Mouse (Mus musculus): ENCODE measurements at regions not wholly inside any gene's neighbourhood (a gene's known extent, or its start where the extent isn't known, plus 50 kb on each side); places are given as distances from the start of the nearest gene placed in this dataset.
"Not testable (repeated sequence)": the region's sequence is repeated elsewhere in the genome, so short reads cannot be mapped to it uniquely, and the experiment has no call there.

GRCm38 (mm10) chr11:40159161-40159560 lies 535.8 kb downstream of the Mat2b start:
- not testable (repeated sequence) for H3K9me3 ChIP-seq (ENCODE audit: control insufficient read depth, low read length); H3K27ac ChIP-seq (replicated peaks; ENCODE audit: low read depth, low read length); H3K36me3 ChIP-seq (ENCODE audit: control insufficient read depth, insufficient read depth, low read length); H3K27me3 ChIP-seq (ENCODE audit: control insufficient read depth, insufficient read depth, low read length); DNase-seq; H3K9ac ChIP-seq (replicated peaks; ENCODE audit: low read length); H3K4me3 ChIP-seq (replicated peaks; ENCODE audit: low read depth, low read length); H3K4me1 ChIP-seq (ENCODE audit: control insufficient read depth, insufficient read depth, low read length); H3K4me2 ChIP-seq (ENCODE audit: low read length); ATAC-seq (ENCODE audit: low FRiP score, low TSS enrichment)
- 94% methylated on average over 1 of the region's 1 CpGs for WGBS

- WGBS = 15% methylated on average over 4 of the region's 4 CpGs
- Histone ChIP-seq H3K27ac (replicated peaks; ENCODE audit: low read depth, low read length) (peak overlapping the region; percentile 65; the same call in 1 of the 2 replicates), H3K27me3 (ENCODE audit: control insufficient read depth, insufficient read depth, low read length) (no peaks in the 10 kb centered on the region), H3K4me1 (ENCODE audit: control insufficient read depth, insufficient read depth, low read length) (no peaks in the 10 kb centered on the region), H3K9me3 (ENCODE audit: control insufficient read depth, low read length) (no peaks in the 10 kb centered on the region), H3K4me3 (replicated peaks; ENCODE audit: low read depth, low read length) (no peak overlapping the region), H3K9ac (replicated peaks; ENCODE audit: low read length) (no peak overlapping the region), H3K36me3 (ENCODE audit: control insufficient read depth, insufficient read depth, low read length) (no peaks in the 10 kb centered on the region), H3K4me2 (ENCODE audit: low read length) (no peak overlapping the region)
- DNase-seq (peak; percentile 93), ATAC-seq (ENCODE audit: low FRiP score, low TSS enrichment) (no peak)
Measured at GRCm38 (mm10) chr11:40149312-40149711, 545.7 kb downstream of the Mat2b start.

GRCm38 (mm10) chr11:40137803-40138202 lies 557.2 kb downstream of the Mat2b start:
- H3K4me1 ChIP-seq (ENCODE audit: control insufficient read depth, insufficient read depth, low read length) = no peaks in the 10 kb centered on the region
- DNase-seq (no peak), ATAC-seq (ENCODE audit: low FRiP score, low TSS enrichment) (no peak)
- no peak overlapping the region for H3K9ac ChIP-seq (replicated peaks; ENCODE audit: low read length)
- no peaks in the 10 kb centered on the region for H3K9me3 ChIP-seq (ENCODE audit: control insufficient read depth, low read length)
- H3K36me3 ChIP-seq (ENCODE audit: control insufficient read depth, insufficient read depth, low read length) = no peaks in the 10 kb centered on the region
- no peaks in the 10 kb centered on the region for H3K27me3 ChIP-seq (ENCODE audit: control insufficient read depth, insufficient read depth, low read length)
- 77% methylated on average over 7 of the region's 7 CpGs for WGBS
- H3K27ac ChIP-seq (replicated peaks; ENCODE audit: low read depth, low read length) = no peak overlapping the region
- no peak overlapping the region for H3K4me2 ChIP-seq (ENCODE audit: low read length)
- H3K4me3 ChIP-seq (replicated peaks; ENCODE audit: low read depth, low read length) = no peak overlapping the region

GRCm38 (mm10) chr11:40102613-40103012 lies 592.4 kb downstream of the Mat2b start:
- WGBS = 98% methylated on average over 1 of the region's 1 CpGs
- peak; percentile 54 for DNase-seq

GRCm38 (mm10) chr11:40074317-40074716 lies 620.7 kb downstream of the Mat2b start:
- no peaks in the 10 kb centered on the region for H3K9me3 ChIP-seq (ENCODE audit: control insufficient read depth, low read length)
- no peak overlapping the region for H3K4me3 ChIP-seq (replicated peaks; ENCODE audit: low read depth, low read length)
- no peaks in the 10 kb centered on the region for H3K27me3 ChIP-seq (ENCODE audit: control insufficient read depth, insufficient read depth, low read length)
- 95% methylated on average over 2 of the region's 2 CpGs for WGBS
- no peak for DNase-seq
- no peaks in the 10 kb centered on the region for H3K4me1 ChIP-seq (ENCODE audit: control insufficient read depth, insufficient read depth, low read length)
- no peaks in the 10 kb centered on the region for H3K36me3 ChIP-seq (ENCODE audit: control insufficient read depth, insufficient read depth, low read length)
- H3K27ac ChIP-seq (replicated peaks; ENCODE audit: low read depth, low read length) = no peak overlapping the region
- H3K4me2 ChIP-seq (ENCODE audit: low read length) = no peak overlapping the region
- ATAC-seq (ENCODE audit: low FRiP score, low TSS enrichment) = no peak
- no peak overlapping the region for H3K9ac ChIP-seq (replicated peaks; ENCODE audit: low read length)

More at GRCm38 (mm10) chr11:40102613-40103012, 592.4 kb downstream of the Mat2b start:
- Histone ChIP-seq H3K27me3 (ENCODE audit: control insufficient read depth, insufficient read depth, low read length) (no peaks in the 10 kb centered on the region), H3K4me2 (ENCODE audit: low read length) (no peak overlapping the region), H3K4me1 (ENCODE audit: control insufficient read depth, insufficient read depth, low read length) (no peaks in the 10 kb centered on the region), H3K4me3 (replicated peaks; ENCODE audit: low read depth, low read length) (no peak overlapping the region), H3K9me3 (ENCODE audit: control insufficient read depth, low read length) (no peaks in the 10 kb centered on the region), H3K27ac (replicated peaks; ENCODE audit: low read depth, low read length) (no peak overlapping the region), H3K36me3 (ENCODE audit: control insufficient read depth, insufficient read depth, low read length) (no peaks in the 10 kb centered on the region), H3K9ac (replicated peaks; ENCODE audit: low read length) (no peak overlapping the region)
- ATAC-seq (ENCODE audit: low FRiP score, low TSS enrichment) = no peak

- Histone ChIP-seq H3K4me2 (ENCODE audit: low read length) (no peak overlapping the region), H3K4me3 (replicated peaks; ENCODE audit: low read depth, low read length) (no peak overlapping the region), H3K9me3 (ENCODE audit: control insufficient read depth, low read length) (no peaks in the 10 kb centered on the region), H3K9ac (replicated peaks; ENCODE audit: low read length) (no peak overlapping the region), H3K36me3 (ENCODE audit: control insufficient read depth, insufficient read depth, low read length) (no peaks in the 10 kb centered on the region), H3K27ac (replicated peaks; ENCODE audit: low read depth, low read length) (no peak overlapping the region), H3K27me3 (ENCODE audit: control insufficient read depth, insufficient read depth, low read length) (no peaks in the 10 kb centered on the region), H3K4me1 (ENCODE audit: control insufficient read depth, insufficient read depth, low read length) (no peaks in the 10 kb centered on the region)
- ATAC-seq (ENCODE audit: low FRiP score, low TSS enrichment) = no peak
- DNase-seq = no peak
- 65% methylated on average over 1 of the region's 1 CpGs for WGBS
Measured at GRCm38 (mm10) chr11:40050503-40050902, 644.5 kb downstream of the Mat2b start.

- no peak overlapping the region for H3K27ac ChIP-seq (replicated peaks; ENCODE audit: low read depth, low read length)
- no peaks in the 10 kb centered on the region for H3K9me3 ChIP-seq (ENCODE audit: control insufficient read depth, low read length)
- no peaks in the 10 kb centered on the region for H3K36me3 ChIP-seq (ENCODE audit: control insufficient read depth, insufficient read depth, low read length)
- 89% methylated on average over 3 of the region's 3 CpGs for WGBS
- no peak for ATAC-seq (ENCODE audit: low FRiP score, low TSS enrichment)
- H3K4me1 ChIP-seq (ENCODE audit: control insufficient read depth, insufficient read depth, low read length) = 0 out of 2 replicates have a peak, but pooled peaks cover 6% of the 10 kb centered on the region
- no peak overlapping the region for H3K9ac ChIP-seq (replicated peaks; ENCODE audit: low read length)
- no peak for DNase-seq
- no peak overlapping the region for H3K4me3 ChIP-seq (replicated peaks; ENCODE audit: low read depth, low read length)
- no peaks in the 10 kb centered on the region for H3K27me3 ChIP-seq (ENCODE audit: control insufficient read depth, insufficient read depth, low read length)
- H3K4me2 ChIP-seq (ENCODE audit: low read length) = no peak overlapping the region
Measured at GRCm38 (mm10) chr11:40027511-40027910, 667.5 kb downstream of the Mat2b start.

- H3K36me3 ChIP-seq (ENCODE audit: control insufficient read depth, insufficient read depth, low read length) = no peaks in the 10 kb centered on the region
- no peak overlapping the region for H3K27ac ChIP-seq (replicated peaks; ENCODE audit: low read depth, low read length)
- ATAC-seq (ENCODE audit: low FRiP score, low TSS enrichment) (no peak), DNase-seq (no peak)
- no peak overlapping the region for H3K4me2 ChIP-seq (ENCODE audit: low read length)
- H3K9ac ChIP-seq (replicated peaks; ENCODE audit: low read length) = no peak overlapping the region
- 31% methylated on average over 2 of the region's 2 CpGs for WGBS
- H3K4me1 ChIP-seq (ENCODE audit: control insufficient read depth, insufficient read depth, low read length) = 0 out of 2 replicates have a peak, but pooled peaks cover 2% of the 10 kb centered on the region
- no peaks in the 10 kb centered on the region for H3K9me3 ChIP-seq (ENCODE audit: control insufficient read depth, low read length)
- H3K4me3 ChIP-seq (replicated peaks; ENCODE audit: low read depth, low read length) = no peak overlapping the region
- no peaks in the 10 kb centered on the region for H3K27me3 ChIP-seq (ENCODE audit: control insufficient read depth, insufficient read depth, low read length)
Measured at GRCm38 (mm10) chr11:39999483-39999882, 695.5 kb downstream of the Mat2b start.

- Histone ChIP-seq H3K27ac (replicated peaks; ENCODE audit: low read depth, low read length) (no peak overlapping the region), H3K4me2 (ENCODE audit: low read length) (no peak overlapping the region), H3K9me3 (ENCODE audit: control insufficient read depth, low read length) (no peaks in the 10 kb centered on the region), H3K9ac (replicated peaks; ENCODE audit: low read length) (no peak overlapping the region), H3K4me3 (replicated peaks; ENCODE audit: low read depth, low read length) (no peak overlapping the region), H3K36me3 (ENCODE audit: control insufficient read depth, insufficient read depth, low read length) (no peaks in the 10 kb centered on the region), H3K4me1 (ENCODE audit: control insufficient read depth, insufficient read depth, low read length) (0 out of 2 replicates have a peak, but pooled peaks cover 2% of the 10 kb centered on the region), H3K27me3 (ENCODE audit: control insufficient read depth, insufficient read depth, low read length) (no peaks in the 10 kb centered on the region)
- ATAC-seq (ENCODE audit: low FRiP score, low TSS enrichment) (no peak), DNase-seq (no peak)
- WGBS = 53% methylated on average over 1 of the region's 1 CpGs
Measured at GRCm38 (mm10) chr11:39998612-39999011, 696.4 kb downstream of the Mat2b start.
